Mouse (Mus musculus) kidney, postnatal 4 days (tissue): ENCODE measurements at regions not wholly inside any gene's neighbourhood (a gene's known extent, or its start where the extent isn't known, plus 50 kb on each side); places are given as distances from the start of the nearest gene placed in this dataset.
A peak's percentile ranks its signal among the peaks of the same experiment; 100 is the strongest.

Source experiments
- DNase-seq, 2 experiments: peaks; one replicate each; pipeline ENCODE4 v3.0.0; 2021; ENCODE audit warnings: mixed read lengths in 2 of 2

- DNase-seq, result no peak
Observed at GRCm38 (mm10) chr8:80253541-80253940, 195.7 kb upstream of the Hhip start.

DNA sequence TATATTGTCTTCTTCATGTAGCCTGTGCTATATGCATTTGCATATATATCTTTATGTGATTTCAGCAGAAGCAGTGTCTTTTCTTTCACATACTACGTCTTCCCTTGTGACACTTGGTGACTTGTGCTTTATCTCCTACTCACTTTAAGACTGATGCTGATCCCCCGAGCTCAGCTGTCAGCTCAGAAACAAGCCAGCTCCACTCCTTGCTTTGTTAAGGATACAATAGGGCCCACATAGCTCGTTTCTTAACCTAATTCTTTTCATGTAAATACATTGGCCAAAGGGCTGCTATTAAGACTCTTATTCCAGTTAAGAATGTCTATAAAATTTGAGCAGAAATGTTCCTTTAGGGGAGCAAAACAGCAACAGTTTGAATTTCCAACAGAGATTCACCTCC is 193.8 kb upstream of the Hhip start:
- DNase-seq, result no peak

GRCm38 (mm10) chr8:80250305-80251161 is 192.7 kb upstream of the Hhip start:
- DNase-seq, result no peak

DNA sequence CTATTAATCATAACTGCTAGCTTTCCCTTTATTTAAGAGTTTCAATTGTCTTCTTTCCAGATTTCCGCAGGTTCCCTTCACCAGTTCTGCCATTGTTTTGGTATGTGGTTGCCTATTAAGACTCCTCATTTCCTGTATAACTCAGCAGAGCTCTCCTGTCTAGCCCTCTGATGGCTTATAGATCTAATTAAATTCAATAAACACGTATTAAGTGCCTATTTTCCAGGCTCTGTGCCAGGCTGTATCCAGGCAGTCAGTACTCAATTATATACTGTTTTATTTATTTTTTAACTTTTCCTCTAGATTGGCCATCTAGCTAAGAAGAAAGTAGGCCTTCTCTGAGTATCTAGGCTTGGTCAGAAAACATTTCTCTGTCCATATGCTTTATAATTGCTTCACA is 192.0 kb upstream of the Hhip start:
- DNase-seq, result no peak

GRCm38 (mm10) chr8:80239879-80240278 is 182.1 kb upstream of the Hhip start:
- no peak for DNase-seq

GRCm38 (mm10) chr8:80210361-80210760 is 152.6 kb upstream of the Hhip start:
- DNase-seq, result no peak

- peak; percentile 18 to 26 for DNase-seq
Observed at GRCm38 (mm10) chr8:80204678-80205654, 147.2 kb upstream of the Hhip start.

DNA sequence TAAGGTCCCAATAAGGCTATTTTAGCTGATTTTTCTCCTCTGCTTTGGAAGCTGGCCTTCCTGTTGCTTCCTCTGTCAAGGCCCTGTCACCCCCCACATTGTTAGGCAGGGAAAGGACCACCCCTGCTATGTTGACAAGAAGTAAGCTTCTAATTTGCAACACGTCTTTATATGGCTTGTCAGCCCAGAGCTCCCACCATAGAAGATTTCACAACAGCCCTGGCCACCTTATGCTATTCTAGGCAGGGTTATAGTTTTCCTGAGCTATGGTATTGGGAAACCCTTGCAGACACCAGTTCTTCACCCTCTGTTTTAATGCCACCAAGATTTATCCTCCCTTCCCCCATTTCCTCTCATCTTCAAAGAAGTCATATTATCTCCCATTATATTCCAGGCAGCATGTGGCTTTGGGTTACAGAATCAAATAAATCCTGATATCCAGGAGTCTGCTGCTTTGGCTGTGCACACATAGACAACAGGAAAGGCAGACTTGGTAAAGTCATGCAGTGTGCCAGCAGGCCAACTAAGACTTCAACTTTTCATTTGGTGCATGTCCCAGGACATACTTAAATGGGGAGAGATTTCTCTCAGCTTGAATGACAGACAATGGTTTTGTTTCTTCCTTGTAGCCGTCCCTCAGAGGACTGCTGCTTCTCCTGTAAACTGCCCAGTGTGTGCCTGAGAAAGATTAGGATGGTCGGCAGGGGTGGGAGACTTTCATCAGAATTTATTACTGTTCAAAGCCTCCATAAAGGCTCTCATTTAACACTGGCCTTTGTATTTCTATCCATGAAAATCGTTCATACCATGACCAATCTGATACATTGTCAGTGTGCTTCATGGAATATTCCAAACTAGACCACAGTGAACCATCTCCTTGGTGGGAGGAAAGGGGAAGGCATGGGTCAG is 146.2 kb upstream of the Hhip start:
- DNase-seq, result no peak

- DNase-seq, result no peak
Observed at GRCm38 (mm10) chr8:80197680-80198079, 139.9 kb upstream of the Hhip start.

DNA sequence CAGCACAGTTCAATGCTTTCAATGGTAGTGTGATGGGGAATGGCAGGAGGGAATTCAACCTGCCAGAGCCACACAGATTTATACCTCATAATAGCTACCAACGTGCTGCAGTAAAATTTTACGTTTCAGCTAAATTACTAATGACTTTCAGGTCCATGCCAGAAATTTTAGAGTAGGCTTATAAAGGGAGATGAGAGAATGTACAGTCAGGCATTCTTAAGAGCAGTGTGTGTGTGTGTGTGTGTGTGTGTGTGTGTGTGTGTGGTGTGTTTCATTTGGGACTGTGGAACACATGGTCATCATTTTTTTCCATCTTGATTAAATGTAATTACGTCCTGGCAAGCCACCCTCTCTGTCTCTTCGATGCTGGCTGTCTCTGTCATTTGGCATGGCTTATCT is 132.7 kb upstream of the Hhip start:
- DNase-seq, result no peak

DNA sequence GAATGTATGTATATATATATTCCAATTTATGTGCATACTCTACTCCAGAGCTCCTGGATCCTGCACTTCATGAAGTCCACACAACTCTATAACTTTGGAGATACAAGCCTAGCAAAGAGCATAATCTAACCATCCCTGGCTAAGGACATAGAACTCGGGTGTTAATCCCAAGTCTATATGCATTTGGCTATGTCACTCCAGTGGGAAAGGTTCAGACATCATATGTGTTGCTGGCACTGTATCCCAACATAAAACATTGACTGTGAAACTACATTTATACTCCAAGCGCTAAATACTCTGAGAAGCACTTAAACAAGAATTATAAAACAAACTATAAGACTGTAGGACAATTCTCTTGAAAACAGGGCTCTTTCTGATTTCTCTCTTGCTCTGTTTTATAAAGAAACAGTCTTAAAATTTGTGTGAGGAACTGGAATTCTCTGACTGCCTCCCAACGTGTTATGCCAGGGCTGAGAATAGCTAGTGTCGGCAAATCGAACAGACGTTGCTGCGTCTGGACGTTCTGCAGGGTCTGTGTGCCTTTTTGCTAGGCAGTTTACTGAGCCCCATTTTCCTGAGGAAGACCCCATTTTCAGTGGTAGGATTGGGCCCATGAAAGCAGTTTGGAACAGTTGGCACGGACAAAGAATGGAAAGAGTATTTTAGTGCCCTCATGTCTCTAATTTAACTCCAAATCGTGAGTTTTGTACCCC is 132.1 kb upstream of the Hhip start:
- no peak for DNase-seq

GRCm38 (mm10) chr8:80185286-80185685 is 127.5 kb upstream of the Hhip start:
- no peak for DNase-seq

- no peak for DNase-seq
Observed at GRCm38 (mm10) chr8:80168688-80169087, 110.9 kb upstream of the Hhip start.

- DNase-seq, result peak; percentile 5 to 33
Observed at GRCm38 (mm10) chr8:80149458-80150083, 91.8 kb upstream of the Hhip start.

- no peak for DNase-seq
Observed at GRCm38 (mm10) chr8:80147929-80148328, 90.1 kb upstream of the Hhip start.

DNA sequence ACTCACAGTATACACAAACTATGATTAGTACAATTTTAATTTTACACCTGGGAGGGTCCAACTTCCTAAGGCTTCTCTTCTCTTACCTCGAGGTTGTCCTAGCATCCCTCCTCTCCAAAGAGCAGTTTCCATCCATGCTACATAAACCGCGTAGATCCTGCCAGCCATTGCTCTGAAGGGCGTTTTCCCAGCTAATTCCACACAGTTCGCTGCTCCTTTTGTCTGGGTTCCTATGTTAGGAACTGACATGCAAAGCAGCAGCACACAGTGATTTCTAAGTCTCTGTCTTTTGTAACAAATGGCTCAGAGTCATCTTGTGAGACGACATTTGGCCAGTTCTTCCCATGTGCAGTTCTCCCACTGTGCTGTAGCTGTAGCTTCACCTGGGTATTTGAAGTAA is 80.7 kb upstream of the Hhip start:
- no peak for DNase-seq

- DNase-seq, result no peak
Observed at GRCm38 (mm10) chr8:80120378-80120965, 62.7 kb upstream of the Hhip start.

GRCm38 (mm10) chr8:80117328-80117727 is 59.5 kb upstream of the Hhip start:
- no peak for DNase-seq
